Mouse (Mus musculus) neural tube, embryonic 15.5 days (tissue): ENCODE measurements around the gene Thsd4. TPM values are rescaled to one million over a fixed set of nuclear protein-coding genes. Genes with fewer than 3 reads are reported as not detected.

Source experiments
- ATAC-seq: fragments of 200-750 bp; cut with Nextera tagmentation; 2 replicates; pipeline ENCODE4 v1.8.0; 2017; ENCODE audit warnings: mild to moderate bottlenecking, moderate TSS enrichment, moderate library complexity; ENCODE audit not compliant: low FRiP score
- H3K27ac ChIP-seq: fragments of 300-500 bp; sonication (generic); replicated peaks from 2 replicates; pipeline ENCODE4 v1.5.1; 2015; ENCODE audit warnings: mild to moderate bottlenecking, inconsistent platforms
- H3K27me3 ChIP-seq: fragments of 300-500 bp; sonication (generic); replicated peaks from 2 replicates; pipeline ENCODE4 v1.6.1; 2015; ENCODE audit warnings: inconsistent platforms
- H3K36me3 ChIP-seq: fragments of 300-500 bp; sonication (generic); 2 replicates; pipeline ENCODE4 v1.6.1; 2015; ENCODE audit warnings: inconsistent platforms
- H3K4me1 ChIP-seq: fragments of 300-500 bp; sonication (generic); 2 replicates; pipeline ENCODE4 v1.6.1; 2015; ENCODE audit warnings: inconsistent platforms
- H3K4me2 ChIP-seq: fragments of 300-500 bp; sonication (generic); 2 replicates; pipeline ENCODE4 v1.6.1; 2015; ENCODE audit warnings: inconsistent platforms, mild to moderate bottlenecking, moderate library complexity
- H3K4me3 ChIP-seq: fragments of 300-500 bp; sonication (generic); replicated peaks from 2 replicates; pipeline ENCODE4 v1.5.1; 2015; ENCODE audit warnings: mild to moderate bottlenecking, inconsistent platforms
- H3K9ac ChIP-seq: fragments of 300-500 bp; sonication (generic); replicated peaks from 2 replicates; pipeline ENCODE4 v1.6.1; 2015; ENCODE audit warnings: mild to moderate bottlenecking, inconsistent platforms
- H3K9me3 ChIP-seq: fragments of 300-500 bp; sonication (generic); replicated peaks from 2 replicates; pipeline ENCODE4 v1.6.1; 2016; ENCODE audit warnings: inconsistent platforms
- WGBS: fragments of 180-500 bp; shearing (Covaris S2); methylation state at CpG from one replicate; pipeline ENCODE4 v1.1.7; 2015; ENCODE audit warnings: mixed read lengths; 5-methylcytosine and 5-hydroxymethylcytosine counted together
- polyA plus RNA-seq: library from polyadenylated mRNA; unstranded; fragments of >200 nt; fragmentation: Nextera tagmentation; extraction: Ambion mirVana; gene quantifications from 2 replicates; pipeline ENCODE4 v1.2.1, GENCODE M21; 2015

Thsd4 gene
- polyA plus RNA-seq, 1 experiment from 2014 or later: 6.8 TPM

DNA sequence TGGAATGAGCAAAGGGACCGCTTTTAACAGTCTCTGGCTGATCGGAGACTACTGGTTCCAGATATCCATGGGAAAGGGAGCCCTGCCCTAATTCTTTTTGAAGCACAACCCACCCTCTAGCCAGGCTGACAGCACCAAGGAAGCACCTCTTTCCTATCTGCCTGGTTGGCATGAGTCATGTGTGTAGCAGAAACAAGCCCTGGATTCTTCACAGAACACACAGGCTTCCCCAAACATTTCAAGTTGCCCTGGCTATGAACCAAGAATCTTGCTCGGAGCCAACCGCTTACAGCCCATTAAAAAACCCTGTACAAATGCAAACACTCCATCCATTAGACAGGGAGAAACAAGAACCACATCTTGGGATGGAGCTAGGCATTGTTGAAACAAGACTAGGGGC is 76.0 kb downstream of the Thsd4 start:
- no peak overlapping the region for H3K4me3 ChIP-seq
- H3K27ac ChIP-seq: 0 out of 2 replicates have a peak overlapping the region, but pooled peaks have one; percentile 28
- ATAC-seq: no peak
- no peaks in the 10 kb centered on the region for H3K27me3 ChIP-seq
- no peak overlapping the region for H3K4me2 ChIP-seq
- H3K4me1 ChIP-seq: peaks cover 12% of the 10 kb centered on the region
- WGBS: 73% methylated on average over 4 of the region's 4 CpGs
- H3K9me3 ChIP-seq: no peaks in the 10 kb centered on the region
- no peak overlapping the region for H3K9ac ChIP-seq
- H3K36me3 ChIP-seq: no peaks in the 10 kb centered on the region

DNA sequence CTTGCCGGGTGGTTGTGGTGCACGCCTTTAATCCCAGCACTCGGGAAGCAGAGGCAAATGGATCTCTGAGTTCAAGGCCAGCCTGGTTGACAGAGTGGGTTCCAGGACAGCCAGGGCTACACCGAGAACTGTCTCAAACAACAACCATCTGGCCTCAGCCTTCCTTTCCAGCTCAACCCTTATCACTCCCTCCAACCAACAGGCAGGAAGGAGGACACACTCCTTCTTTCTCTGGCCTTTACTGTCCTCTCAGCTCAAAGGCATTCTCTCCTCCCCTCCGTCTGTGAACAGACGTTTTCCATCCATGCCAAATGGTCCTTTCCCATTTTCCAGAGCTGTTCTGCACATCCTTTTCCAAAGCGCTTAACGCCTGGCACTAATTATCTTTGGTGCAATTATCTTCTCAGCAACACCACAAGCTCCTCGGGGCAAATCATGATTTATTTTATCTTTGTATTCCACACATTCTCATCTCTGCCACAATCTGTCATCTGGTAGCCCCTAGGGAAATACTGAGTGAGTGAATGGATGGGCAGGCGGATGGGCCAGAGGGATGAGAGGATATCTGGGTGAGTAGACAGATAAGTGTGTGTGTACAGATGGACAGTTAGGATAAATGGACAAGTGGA is 80.5 kb downstream of the Thsd4 start:
- H3K4me1 ChIP-seq: peaks cover 12% of the 10 kb centered on the region
- H3K27me3 ChIP-seq: no peaks in the 10 kb centered on the region
- no peaks in the 10 kb centered on the region for H3K36me3 ChIP-seq
- no peak overlapping the region for H3K4me3 ChIP-seq
- no peak overlapping the region for H3K4me2 ChIP-seq
- H3K27ac ChIP-seq: no peak overlapping the region
- no peaks in the 10 kb centered on the region for H3K9me3 ChIP-seq
- WGBS: 52% methylated on average over 10 of the region's 10 CpGs
- no peak overlapping the region for H3K9ac ChIP-seq
- ATAC-seq: no peak

DNA sequence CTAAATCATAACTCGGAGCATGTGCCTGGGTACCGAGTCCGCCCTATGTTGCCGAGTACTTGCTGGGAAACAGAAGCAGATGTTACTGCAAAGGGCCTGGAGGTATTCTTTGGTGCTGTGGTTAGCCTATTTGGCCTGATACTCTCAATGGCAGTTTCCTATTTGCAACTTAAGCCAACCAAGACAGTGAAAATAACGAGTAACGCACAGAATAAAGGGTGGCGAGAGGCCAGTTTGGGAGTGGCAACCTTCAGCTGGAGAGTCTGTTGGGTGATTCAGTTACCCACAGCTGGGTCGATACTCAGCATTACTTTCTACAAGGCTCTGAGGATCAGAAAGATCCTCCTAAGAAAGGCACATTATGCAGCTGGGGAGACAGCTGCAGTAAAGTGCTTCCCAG is 81.3 kb downstream of the Thsd4 start:
- WGBS: 77% methylated on average over 8 of the region's 8 CpGs
- H3K4me2 ChIP-seq: no peak overlapping the region
- no peak for ATAC-seq
- peaks cover 6% of the 10 kb centered on the region; the same call in 1 of the 2 replicates for H3K4me1 ChIP-seq
- H3K9ac ChIP-seq: no peak overlapping the region
- H3K27me3 ChIP-seq: no peaks in the 10 kb centered on the region
- no peak overlapping the region for H3K27ac ChIP-seq
- no peak overlapping the region for H3K4me3 ChIP-seq
- no peaks in the 10 kb centered on the region for H3K9me3 ChIP-seq
- no peaks in the 10 kb centered on the region for H3K36me3 ChIP-seq

DNA sequence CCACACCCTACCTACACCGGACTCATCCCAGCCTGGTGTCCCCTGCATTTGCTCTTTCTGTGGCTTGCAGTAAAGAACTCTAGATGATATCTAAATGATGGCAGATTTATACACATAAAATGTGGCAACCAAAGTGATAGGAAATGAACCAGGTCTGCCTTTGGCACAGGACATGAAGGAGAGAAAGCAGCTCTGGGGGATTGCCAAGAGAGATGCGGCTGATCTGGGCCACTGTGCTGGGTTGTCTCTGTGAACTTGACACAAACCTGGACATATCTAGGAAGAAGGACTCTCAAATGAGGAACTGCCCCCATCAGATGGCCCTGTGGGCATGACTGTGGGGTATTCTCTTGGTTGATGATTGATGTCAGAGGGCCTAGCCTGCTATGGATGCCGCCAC is 85.6 kb downstream of the Thsd4 start:
- H3K9ac ChIP-seq: no peak overlapping the region
- ATAC-seq: no peak
- no peak overlapping the region for H3K4me3 ChIP-seq
- no peaks in the 10 kb centered on the region for H3K36me3 ChIP-seq
- no peaks in the 10 kb centered on the region for H3K9me3 ChIP-seq
- WGBS: 96% methylated on average over 3 of the region's 3 CpGs
- H3K27ac ChIP-seq: no peak overlapping the region
- H3K27me3 ChIP-seq: no peaks in the 10 kb centered on the region
- peaks cover 7% of the 10 kb centered on the region for H3K4me1 ChIP-seq
- H3K4me2 ChIP-seq: no peak overlapping the region

DNA sequence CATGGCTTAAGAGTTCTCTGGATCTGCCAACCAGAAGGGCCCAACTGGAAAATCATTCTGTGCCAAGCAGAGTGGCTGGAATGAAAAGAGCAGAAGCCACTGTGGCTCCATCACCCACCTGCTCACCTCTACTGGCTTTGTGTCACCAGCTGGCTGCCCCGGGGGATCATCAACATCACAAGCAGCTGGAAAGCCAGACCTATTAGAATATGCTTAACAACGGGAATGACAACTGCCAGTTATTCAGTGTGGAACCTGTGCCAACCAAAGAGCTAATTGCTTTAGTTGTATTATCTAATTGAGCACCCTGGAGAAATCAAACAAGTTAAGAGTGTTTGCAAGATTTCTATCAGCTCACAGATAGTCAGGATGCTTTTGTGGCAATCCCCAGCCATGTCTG is 87.8 kb downstream of the Thsd4 start:
- ATAC-seq: no peak
- H3K9me3 ChIP-seq: no peaks in the 10 kb centered on the region
- no peak overlapping the region for H3K4me3 ChIP-seq
- H3K9ac ChIP-seq: no peak overlapping the region
- no peak overlapping the region for H3K27ac ChIP-seq
- peaks cover 5% of the 10 kb centered on the region; the same call in 1 of the 2 replicates for H3K4me1 ChIP-seq
- no peaks in the 10 kb centered on the region for H3K36me3 ChIP-seq
- no peak overlapping the region for H3K4me2 ChIP-seq
- H3K27me3 ChIP-seq: no peaks in the 10 kb centered on the region
- 15% methylated on average over 2 of the region's 2 CpGs for WGBS

DNA sequence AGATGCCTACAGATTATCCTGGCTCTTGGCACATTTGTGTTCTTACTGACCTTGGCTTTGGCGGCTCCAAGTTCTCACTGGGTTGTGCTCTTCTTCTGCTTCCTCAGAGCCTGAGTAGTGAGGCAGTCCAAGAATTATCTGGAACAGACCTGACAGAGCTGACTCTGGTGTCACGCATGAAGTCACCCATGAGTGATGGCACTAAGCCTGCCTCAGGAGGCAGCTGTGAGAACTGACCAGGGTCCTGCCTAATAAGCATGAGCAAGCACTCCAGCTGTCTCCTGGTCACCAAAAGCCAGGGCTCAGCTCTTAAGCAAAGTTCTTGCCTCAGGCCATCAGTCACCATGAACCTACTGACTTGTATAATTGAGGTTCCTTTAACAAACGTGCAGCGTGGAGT is 89.9 kb downstream of the Thsd4 start:
- H3K9me3 ChIP-seq: no peaks in the 10 kb centered on the region
- H3K4me3 ChIP-seq: no peak overlapping the region
- no peaks in the 10 kb centered on the region for H3K36me3 ChIP-seq
- H3K4me2 ChIP-seq: no peak overlapping the region
- 87% methylated on average over 4 of the region's 4 CpGs for WGBS
- H3K9ac ChIP-seq: no peak overlapping the region
- no peaks in the 10 kb centered on the region for H3K27me3 ChIP-seq
- no peak overlapping the region for H3K27ac ChIP-seq
- H3K4me1 ChIP-seq: peaks cover 5% of the 10 kb centered on the region; the same call in 1 of the 2 replicates
- no peak for ATAC-seq

DNA sequence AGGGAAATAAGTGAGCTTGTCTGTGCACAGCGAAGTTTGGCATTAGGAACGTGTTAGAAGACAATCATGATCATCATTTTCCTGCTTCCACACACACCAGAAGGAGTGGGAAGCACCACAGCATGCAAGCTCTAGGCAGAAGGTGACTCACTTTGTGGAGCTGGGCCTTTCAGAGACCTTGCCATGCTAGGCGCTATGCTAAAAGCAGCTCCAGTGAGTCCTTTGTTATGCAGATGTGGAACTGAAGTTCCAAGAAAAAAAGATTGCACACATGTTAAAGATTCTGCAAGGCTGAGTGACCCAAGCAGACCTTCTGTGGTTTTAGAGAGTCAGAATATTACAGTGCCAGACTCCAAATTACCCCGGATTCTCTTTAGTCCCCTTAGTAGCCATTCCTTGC is 91.8 kb downstream of the Thsd4 start:
- ATAC-seq: no peak
- Histone ChIP-seq H3K4me2 (no peak overlapping the region), H3K9ac (no peak overlapping the region), H3K27me3 (no peaks in the 10 kb centered on the region), H3K4me3 (no peak overlapping the region), H3K4me1 (peaks cover 5% of the 10 kb centered on the region; the same call in 1 of the 2 replicates), H3K36me3 (no peaks in the 10 kb centered on the region), H3K9me3 (no peaks in the 10 kb centered on the region), H3K27ac (no peak overlapping the region)
- 54% methylated on average over 4 of the region's 4 CpGs for WGBS

DNA sequence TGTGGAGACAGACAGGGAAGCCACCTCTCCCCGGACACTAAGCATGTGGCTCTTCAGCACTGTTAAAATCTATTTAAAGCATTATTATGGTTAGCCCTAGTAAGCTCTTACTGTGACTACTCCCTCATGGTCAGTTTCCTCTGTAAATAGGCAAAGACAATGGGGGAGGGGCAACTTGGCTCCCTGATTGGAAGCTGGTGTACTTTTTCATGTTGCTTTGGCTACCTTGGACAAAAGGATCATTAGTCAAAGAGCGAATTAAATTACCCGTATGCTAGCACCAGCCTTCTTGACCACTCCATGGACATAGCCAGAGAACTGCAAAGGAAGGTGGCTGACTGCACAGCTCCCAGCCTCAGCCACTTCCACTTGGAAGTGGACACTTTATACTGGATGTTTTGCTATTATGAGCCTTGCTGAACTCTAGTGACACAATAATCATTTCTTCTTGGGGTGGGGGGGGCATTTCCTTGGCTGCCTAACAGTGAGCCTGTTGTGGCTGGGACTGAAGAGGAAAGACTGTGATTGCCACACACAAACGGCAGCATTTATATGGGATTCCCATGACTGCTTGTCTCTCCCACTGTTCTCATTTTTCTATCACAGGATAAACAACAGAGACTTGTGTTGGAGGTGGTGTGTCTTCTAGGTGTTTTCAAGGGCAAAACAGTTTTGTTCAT is 107.6 kb downstream of the Thsd4 start:
- Histone ChIP-seq H3K4me3 (no peak overlapping the region), H3K4me1 (peaks cover 9% of the 10 kb centered on the region), H3K9ac (no peak overlapping the region), H3K27me3 (no peaks in the 10 kb centered on the region), H3K4me2 (no peak overlapping the region), H3K36me3 (no peaks in the 10 kb centered on the region), H3K9me3 (no peaks in the 10 kb centered on the region), H3K27ac (no peak overlapping the region)
- 20% methylated on average over 4 of the region's 4 CpGs for WGBS
- ATAC-seq: no peak

DNA sequence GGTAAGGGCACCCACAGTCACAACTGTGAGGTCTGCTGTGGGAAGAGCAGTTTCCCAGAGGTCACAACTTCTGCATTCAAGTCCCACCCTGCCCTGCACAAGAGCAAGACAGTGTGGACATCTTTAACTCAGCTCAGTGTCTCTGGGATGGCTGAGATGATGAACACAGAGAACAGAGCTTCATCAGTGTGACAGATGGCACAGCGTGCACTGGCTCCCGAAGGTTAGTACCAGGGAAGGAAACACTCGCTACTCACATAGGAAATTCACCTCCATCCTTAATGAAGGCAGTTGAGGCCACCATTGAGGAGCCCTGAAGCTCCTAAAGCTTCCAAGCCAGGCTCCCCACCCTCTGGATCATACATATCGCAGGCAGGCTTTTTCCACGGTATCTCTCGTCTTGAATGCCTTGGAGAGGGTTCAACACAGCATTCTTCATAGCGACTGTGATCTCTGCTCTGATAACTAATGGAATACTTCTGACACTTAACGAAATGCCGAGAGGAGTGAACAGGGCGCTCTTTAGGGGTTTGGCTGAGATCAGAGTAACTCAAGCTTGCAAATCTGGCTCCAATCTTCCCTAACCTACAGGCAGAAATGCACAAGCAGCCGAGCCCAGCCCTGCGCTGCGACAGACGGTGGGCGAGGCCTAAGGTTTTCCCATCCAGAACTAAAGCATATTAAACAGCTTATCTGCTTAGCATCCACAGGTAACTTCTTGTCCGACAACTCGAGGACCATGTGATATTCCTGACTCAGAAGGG is 110.8 kb downstream of the Thsd4 start:
- Histone ChIP-seq H3K27me3 (no peaks in the 10 kb centered on the region), H3K9ac (no peak overlapping the region), H3K4me2 (no peak overlapping the region), H3K4me1 (peaks cover 13% of the 10 kb centered on the region), H3K27ac (no peak overlapping the region), H3K36me3 (no peaks in the 10 kb centered on the region), H3K4me3 (no peak overlapping the region), H3K9me3 (no peaks in the 10 kb centered on the region)
- 76% methylated on average over 17 of the region's 17 CpGs for WGBS
- no peak for ATAC-seq

DNA sequence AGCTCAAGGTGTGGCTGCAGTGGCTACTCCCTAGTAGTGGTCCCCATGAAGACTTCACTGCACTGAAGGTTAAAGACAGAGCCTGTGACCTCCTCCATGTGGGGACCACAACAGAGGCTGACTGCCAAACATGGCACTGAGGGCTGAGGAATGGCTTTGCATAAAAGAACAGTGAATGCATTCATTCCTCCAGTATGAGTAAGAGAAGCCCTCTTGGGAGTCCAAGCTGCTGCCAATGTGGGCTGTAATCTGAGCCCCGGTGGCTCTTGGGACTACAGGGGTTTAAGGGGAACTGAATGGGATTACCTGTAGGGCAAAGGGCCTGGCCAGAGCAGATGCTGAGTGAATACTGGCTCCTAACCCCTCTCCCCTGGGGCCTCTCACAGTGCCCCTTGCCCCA is 114.5 kb downstream of the Thsd4 start:
- H3K4me3 ChIP-seq: no peak overlapping the region
- H3K4me1 ChIP-seq: peaks cover 5% of the 10 kb centered on the region
- WGBS: 33% methylated on average over 1 of the region's 1 CpGs
- no peak overlapping the region for H3K9ac ChIP-seq
- H3K9me3 ChIP-seq: no peaks in the 10 kb centered on the region
- no peak overlapping the region for H3K4me2 ChIP-seq
- H3K36me3 ChIP-seq: no peaks in the 10 kb centered on the region
- ATAC-seq: no peak
- H3K27ac ChIP-seq: no peak overlapping the region
- H3K27me3 ChIP-seq: no peaks in the 10 kb centered on the region

DNA sequence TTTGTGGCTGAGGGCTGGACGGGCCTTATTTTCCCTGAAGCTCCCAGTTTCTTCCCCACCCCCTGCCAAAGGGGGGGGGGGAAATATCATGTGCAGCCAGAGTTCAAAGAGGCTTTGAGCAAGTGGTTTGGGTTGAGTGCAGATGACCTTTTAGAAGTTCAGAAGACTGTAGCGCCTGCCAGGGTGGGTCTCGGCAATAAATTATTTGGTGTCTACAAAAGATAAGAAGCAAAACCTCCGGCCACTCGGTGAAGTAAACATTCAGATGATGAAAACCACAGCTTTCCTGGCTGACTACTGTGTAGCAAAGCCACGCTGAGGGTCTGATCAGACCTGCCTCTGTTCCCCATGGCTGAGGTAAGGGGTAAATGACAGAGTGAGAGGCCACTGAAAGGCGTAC is 116.1 kb downstream of the Thsd4 start:
- no peaks in the 10 kb centered on the region for H3K27me3 ChIP-seq
- no peak overlapping the region for H3K4me2 ChIP-seq
- H3K9ac ChIP-seq: no peak overlapping the region
- no peak overlapping the region for H3K4me3 ChIP-seq
- H3K4me1 ChIP-seq: peaks cover 5% of the 10 kb centered on the region
- WGBS: 37% methylated on average over 7 of the region's 7 CpGs
- ATAC-seq: no peak
- no peaks in the 10 kb centered on the region for H3K9me3 ChIP-seq
- H3K36me3 ChIP-seq: no peaks in the 10 kb centered on the region
- H3K27ac ChIP-seq: no peak overlapping the region

DNA sequence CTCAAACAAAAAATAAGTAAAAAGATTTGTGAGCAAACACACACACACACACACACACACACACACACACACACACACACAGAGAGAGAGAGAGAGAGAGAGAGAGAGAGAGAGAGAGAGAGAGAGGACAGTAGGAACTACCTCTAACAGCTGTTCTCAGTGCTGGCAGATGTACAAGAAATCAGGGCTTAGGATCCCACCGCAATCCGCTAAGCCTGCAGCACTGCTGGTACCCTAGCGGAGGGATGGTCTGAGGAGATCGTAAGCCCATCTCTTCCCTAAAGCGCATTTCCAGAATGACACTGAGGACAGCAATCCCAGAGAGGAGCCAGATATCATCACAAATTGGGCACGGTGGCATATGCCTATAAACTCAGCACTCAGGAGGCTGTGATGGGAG is 119.2 kb downstream of the Thsd4 start:
- WGBS: 78% methylated on average over 6 of the region's 6 CpGs
- Histone ChIP-seq H3K4me3 (no peak overlapping the region), H3K27me3 (no peaks in the 10 kb centered on the region), H3K4me2 (no peak overlapping the region), H3K4me1 (peaks cover 5% of the 10 kb centered on the region), H3K27ac (no peak overlapping the region), H3K36me3 (no peaks in the 10 kb centered on the region), H3K9ac (no peak overlapping the region), H3K9me3 (no peaks in the 10 kb centered on the region)
- no peak for ATAC-seq
